Mouse (Mus musculus) embryonic facial prominence, embryonic 14.5 days (tissue): ENCODE measurements around the gene Poll. TPM values are rescaled to one million over a fixed set of nuclear protein-coding genes. Genes with fewer than 3 reads are reported as not detected.

Experiments
- ATAC-seq: fragments of 200-750 bp; cut with Nextera tagmentation; 2 replicates; pipeline ENCODE4 v1.8.0; 2017; ENCODE audit warnings: low read depth, moderate number of reproducible peaks, moderate TSS enrichment
- DNase-seq: peaks from one replicate; pipeline ENCODE4 v3.0.0-alpha.2; 2015; ENCODE audit warnings: low spot score
- H3K27ac ChIP-seq: fragments of 300-500 bp; sonication (generic); replicated peaks from 2 replicates; pipeline ENCODE4 v1.5.1; 2014; ENCODE audit warnings: low read depth, mild to moderate bottlenecking, low read length, moderate library complexity
- H3K27me3 ChIP-seq: fragments of 300-500 bp; sonication (generic); replicated peaks from 2 replicates; pipeline ENCODE4 v1.6.1; 2014; ENCODE audit warnings: low read length; ENCODE audit not compliant: control insufficient read depth, insufficient read depth
- H3K36me3 ChIP-seq: fragments of 300-500 bp; sonication (generic); 2 replicates; pipeline ENCODE4 v1.6.1; 2014; ENCODE audit warnings: low read length, mixed read lengths; ENCODE audit not compliant: control insufficient read depth, insufficient read depth
- H3K4me1 ChIP-seq: fragments of 300-500 bp; sonication (generic); 2 replicates; pipeline ENCODE4 v1.6.1; 2014; ENCODE audit warnings: antibody characterized with exemption, low read length; ENCODE audit not compliant: control insufficient read depth, insufficient read depth
- H3K4me2 ChIP-seq: fragments of 300-500 bp; sonication (generic); 2 replicates; pipeline ENCODE4 v1.6.1; 2014; ENCODE audit warnings: low read depth, mild to moderate bottlenecking, low read length, moderate library complexity, mixed read lengths
- H3K4me3 ChIP-seq: fragments of 300-500 bp; sonication (generic); 2 replicates; pipeline ENCODE4 v1.5.1; 2014; ENCODE audit warnings: low read depth, mild to moderate bottlenecking, low read length
- H3K9ac ChIP-seq: fragments of 300-500 bp; sonication (generic); 2 replicates; pipeline ENCODE4 v1.6.1; 2014; ENCODE audit warnings: low read depth, mild to moderate bottlenecking, low read length, moderate library complexity, mixed read lengths
- H3K9me3 ChIP-seq: fragments of 300-500 bp; sonication (generic); 2 replicates; pipeline ENCODE4 v1.6.1; 2016; ENCODE audit warnings: low read length; ENCODE audit not compliant: control insufficient read depth
- WGBS: fragments of 180-500 bp; shearing (Covaris S2); extraction: QIAGEN DNeasy Blood & Tissue Kit; methylation state at CpG from one replicate; pipeline ENCODE4 v1.1.7; 2014; 5-methylcytosine and 5-hydroxymethylcytosine counted together
- polyA plus RNA-seq: library from polyadenylated mRNA; unstranded; fragments of >200 nt; fragmentation: Nextera tagmentation; extraction: Ambion mirVana; gene quantifications from 2 replicates; pipeline ENCODE4 v1.2.1, GENCODE M21; 2014

The Poll gene
- polyA plus RNA-seq, 1 experiment from 2014 or later = 11.1 TPM

GRCm38 (mm10) chr19:45516264-45516663 is 44.1 kb downstream of the Poll start:
- Histone ChIP-seq H3K9ac (no peak overlapping the region), H3K36me3 (peaks cover 70% of the 10 kb centered on the region), H3K4me3 (no peak overlapping the region), H3K9me3 (no peaks in the 10 kb centered on the region), H3K27ac (no peak overlapping the region), H3K4me1 (no peaks in the 10 kb centered on the region), H3K4me2 (no peak overlapping the region), H3K27me3 (no peaks in the 10 kb centered on the region)
- 94% methylated on average over 12 of the region's 12 CpGs for WGBS
- no peak for DNase-seq
- ATAC-seq = no peak

DNA sequence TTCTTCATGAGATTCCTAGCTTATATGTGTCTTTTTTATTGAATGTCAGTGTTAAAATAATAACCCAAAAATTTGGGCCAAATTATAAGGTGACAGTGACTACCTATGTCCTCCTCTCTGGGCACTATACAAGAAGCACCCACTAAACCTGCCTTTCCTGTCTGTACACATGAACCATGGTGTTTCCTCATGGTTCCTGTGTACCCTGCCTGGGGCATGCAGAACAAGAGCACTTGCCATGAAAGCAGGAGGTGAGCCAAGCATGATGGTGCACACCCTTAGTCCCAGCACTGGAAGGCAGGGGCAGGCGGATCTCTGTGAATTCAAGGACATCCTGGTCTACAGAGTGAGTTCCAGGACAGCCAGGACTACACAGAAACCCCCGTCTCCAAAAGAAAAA is 45.0 kb downstream of the Poll start:
- DNase-seq = no peak
- H3K27ac ChIP-seq = no peak overlapping the region
- no peak for ATAC-seq
- no peak overlapping the region for H3K4me2 ChIP-seq
- H3K4me1 ChIP-seq = no peaks in the 10 kb centered on the region
- no peak overlapping the region for H3K4me3 ChIP-seq
- no peaks in the 10 kb centered on the region for H3K9me3 ChIP-seq
- H3K27me3 ChIP-seq = no peaks in the 10 kb centered on the region
- 88% methylated on average over 2 of the region's 2 CpGs for WGBS
- peaks cover 67% of the 10 kb centered on the region for H3K36me3 ChIP-seq
- no peak overlapping the region for H3K9ac ChIP-seq

DNA sequence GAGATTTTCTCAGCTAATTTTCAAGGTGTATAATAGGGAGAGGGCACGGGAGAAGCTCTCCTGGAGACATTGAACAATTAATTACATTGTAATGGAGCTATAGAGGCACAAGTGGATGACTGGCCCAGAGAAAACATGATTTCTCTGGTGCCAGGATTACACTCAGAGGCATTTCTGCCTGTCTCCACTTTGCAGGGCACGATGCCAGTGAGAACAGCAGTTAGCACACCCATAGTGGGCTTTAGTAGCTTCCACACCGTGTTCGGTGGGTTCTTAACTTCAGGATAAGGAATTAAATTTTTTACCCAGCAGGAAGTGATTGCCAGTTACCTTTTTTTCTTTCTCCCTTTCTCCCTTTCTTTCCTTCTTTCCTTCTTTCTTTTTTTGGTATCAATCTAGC is 48.9 kb downstream of the Poll start:
- DNase-seq (no peak), ATAC-seq (no peak)
- no peak overlapping the region for H3K4me2 ChIP-seq
- 83% methylated on average over 4 of the region's 4 CpGs for WGBS
- no peak overlapping the region for H3K27ac ChIP-seq
- H3K4me3 ChIP-seq = no peak overlapping the region
- no peak overlapping the region for H3K9ac ChIP-seq
- H3K9me3 ChIP-seq = no peaks in the 10 kb centered on the region
- no peaks in the 10 kb centered on the region for H3K27me3 ChIP-seq
- no peaks in the 10 kb centered on the region for H3K4me1 ChIP-seq
- H3K36me3 ChIP-seq = peaks cover 46% of the 10 kb centered on the region

GRCm38 (mm10) chr19:45510680-45511079 is 49.7 kb downstream of the Poll start:
- H3K4me1 ChIP-seq = no peaks in the 10 kb centered on the region
- no peak overlapping the region for H3K4me2 ChIP-seq
- H3K9me3 ChIP-seq = no peaks in the 10 kb centered on the region
- peaks cover 39% of the 10 kb centered on the region for H3K36me3 ChIP-seq
- no peaks in the 10 kb centered on the region for H3K27me3 ChIP-seq
- DNase-seq (no peak), ATAC-seq (no peak)
- H3K9ac ChIP-seq = no peak overlapping the region
- WGBS = 79% methylated on average over 3 of the region's 3 CpGs
- H3K4me3 ChIP-seq = no peak overlapping the region
- H3K27ac ChIP-seq = no peak overlapping the region

DNA sequence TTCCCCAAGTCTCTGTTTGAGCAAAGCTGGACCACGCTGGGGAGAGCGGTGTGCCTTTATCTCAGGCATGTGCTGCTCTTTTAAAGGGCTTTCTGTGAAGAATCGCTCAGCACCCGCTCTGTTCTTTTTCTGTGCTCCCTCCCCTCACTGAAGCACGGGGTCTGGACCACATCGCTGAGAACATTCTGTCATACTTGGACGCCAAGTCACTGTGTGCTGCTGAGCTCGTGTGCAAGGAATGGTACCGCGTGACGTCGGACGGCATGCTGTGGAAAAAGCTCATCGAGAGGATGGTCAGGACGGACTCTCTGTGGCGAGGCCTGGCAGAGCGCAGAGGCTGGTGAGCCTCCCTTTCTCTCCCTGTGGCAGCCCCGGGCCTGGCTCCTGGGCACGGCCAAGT is 52.8 kb downstream of the Poll start:
- Histone ChIP-seq H3K9me3 (no peaks in the 10 kb centered on the region), H3K27ac (no peak overlapping the region), H3K4me3 (no peak overlapping the region), H3K27me3 (no peaks in the 10 kb centered on the region), H3K4me1 (no peaks in the 10 kb centered on the region), H3K9ac (no peak overlapping the region), H3K36me3 (peaks cover 21% of the 10 kb centered on the region; the same call in 1 of the 2 replicates), H3K4me2 (no peak overlapping the region)
- ATAC-seq = no peak
- WGBS = 78% methylated on average over 19 of the region's 19 CpGs
- no peak for DNase-seq

- Histone ChIP-seq H3K9me3 (no peaks in the 10 kb centered on the region), H3K4me2 (no peak overlapping the region), H3K27me3 (no peaks in the 10 kb centered on the region), H3K36me3 (peaks cover 15% of the 10 kb centered on the region; the same call in 1 of the 2 replicates), H3K4me3 (no peak overlapping the region), H3K27ac (no peak overlapping the region), H3K9ac (no peak overlapping the region), H3K4me1 (no peaks in the 10 kb centered on the region)
- ATAC-seq (no peak), DNase-seq (no peak)
- WGBS = 78% methylated on average over 7 of the region's 7 CpGs
Measured at GRCm38 (mm10) chr19:45505446-45505845, 54.9 kb downstream of the Poll start.

Other genes starting within 250 kb of the Poll start
- 44.6 and 45.0 TPM in 2 replicates for gene Btrc, start 196.8 kb downstream of the Poll start, polyA plus RNA-seq
- gene Gm17018, start 84 bp upstream of the Poll start, polyA plus RNA-seq = 40.9 and 44.8 TPM in 2 replicates
- 6.1 and 6.9 TPM in 2 replicates for gene Fbxw4, start 99.8 kb upstream of the Poll start, polyA plus RNA-seq
- gene Fgf8, start 182.4 kb upstream of the Poll start, polyA plus RNA-seq = 0.25 TPM in 1 of 2 replicates, not detected in the other
- 18.9 and 19.8 TPM in 2 replicates for gene Npm3, start 189.1 kb upstream of the Poll start, polyA plus RNA-seq
- 52.3 and 56.5 TPM in 2 replicates for gene Mgea5, start 223.3 kb upstream of the Poll start, polyA plus RNA-seq